Mouse (Mus musculus) stomach, postnatal 0 days (tissue): Measurements from ENCODE around the gene Azin2. TPM values are rescaled to one million over a fixed set of nuclear protein-coding genes. Genes with fewer than 3 reads are reported as not detected.

ENCODE experiments used
- ATAC-seq: fragments of 200-750 bp; cut with Nextera tagmentation; 2 replicates; pipeline ENCODE4 v1.8.0; 2017; ENCODE audit not compliant: low FRiP score, low TSS enrichment
- DNase-seq: peaks from one replicate; pipeline ENCODE4 v3.0.0-alpha.2; 2016; ENCODE audit warnings: low spot score
- H3K27ac ChIP-seq: fragments of 300-500 bp; sonication (generic); replicated peaks from 2 replicates; pipeline ENCODE4 v1.5.1; 2014; ENCODE audit warnings: mild to moderate bottlenecking, control low read depth
- H3K27me3 ChIP-seq: fragments of 300-500 bp; sonication (generic); 2 replicates; pipeline ENCODE4 v1.6.1; 2014; ENCODE audit warnings: low read length; ENCODE audit not compliant: control insufficient read depth, insufficient read depth
- H3K36me3 ChIP-seq: fragments of 300-500 bp; sonication (generic); 2 replicates; pipeline ENCODE4 v1.6.1; 2014; ENCODE audit warnings: low read length, mixed read lengths; ENCODE audit not compliant: control insufficient read depth, insufficient read depth
- H3K4me1 ChIP-seq: fragments of 300-500 bp; sonication (generic); replicated peaks from 2 replicates; pipeline ENCODE4 v1.6.1; 2014; ENCODE audit warnings: antibody characterized with exemption; ENCODE audit not compliant: control insufficient read depth, insufficient read depth
- H3K4me2 ChIP-seq: fragments of 300-500 bp; sonication (generic); replicated peaks from 2 replicates; pipeline ENCODE4 v1.6.1; 2014; ENCODE audit warnings: low read depth, mild to moderate bottlenecking, control low read depth, moderate library complexity
- H3K4me3 ChIP-seq: fragments of 300-500 bp; sonication (generic); 2 replicates; pipeline ENCODE4 v1.5.1; 2014; ENCODE audit warnings: low read depth, low read length, control low read depth
- H3K9ac ChIP-seq: fragments of 300-500 bp; sonication (generic); 2 replicates; pipeline ENCODE4 v1.6.1; 2014; ENCODE audit warnings: mild to moderate bottlenecking, low read length, control low read depth, mixed read lengths
- H3K9me3 ChIP-seq: fragments of 300-500 bp; sonication (generic); 2 replicates; pipeline ENCODE4 v1.6.1; 2016; ENCODE audit warnings: low read length; ENCODE audit not compliant: control insufficient read depth
- CTCF ChIP-seq: IDR thresholded peaks from 2 replicates; pipeline ENCODE4 v1.5.1; 2016; ENCODE audit warnings: antibody characterized with exemption, low read depth, mild to moderate bottlenecking, moderate library complexity
- EP300 ChIP-seq: optimal IDR thresholded peaks from 2 replicates; pipeline ENCODE3; 2016; ENCODE audit warnings: antibody characterized with exemption
- WGBS: fragments of 180-500 bp; shearing (Covaris S2); extraction: QIAGEN DNeasy Blood & Tissue Kit; methylation state at CpG from one replicate; pipeline ENCODE4 v1.1.7; 2014; 5-methylcytosine and 5-hydroxymethylcytosine counted together
- polyA plus RNA-seq: library from polyadenylated mRNA; unstranded; fragments of >200 nt; fragmentation: Nextera tagmentation; extraction: Ambion mirVana; gene quantifications from 2 replicates; pipeline ENCODE4 v1.2.1, GENCODE M21; 2015

The Azin2 gene
- polyA plus RNA-seq, 1 experiment from 2014 or later = 10.8 TPM

DNA sequence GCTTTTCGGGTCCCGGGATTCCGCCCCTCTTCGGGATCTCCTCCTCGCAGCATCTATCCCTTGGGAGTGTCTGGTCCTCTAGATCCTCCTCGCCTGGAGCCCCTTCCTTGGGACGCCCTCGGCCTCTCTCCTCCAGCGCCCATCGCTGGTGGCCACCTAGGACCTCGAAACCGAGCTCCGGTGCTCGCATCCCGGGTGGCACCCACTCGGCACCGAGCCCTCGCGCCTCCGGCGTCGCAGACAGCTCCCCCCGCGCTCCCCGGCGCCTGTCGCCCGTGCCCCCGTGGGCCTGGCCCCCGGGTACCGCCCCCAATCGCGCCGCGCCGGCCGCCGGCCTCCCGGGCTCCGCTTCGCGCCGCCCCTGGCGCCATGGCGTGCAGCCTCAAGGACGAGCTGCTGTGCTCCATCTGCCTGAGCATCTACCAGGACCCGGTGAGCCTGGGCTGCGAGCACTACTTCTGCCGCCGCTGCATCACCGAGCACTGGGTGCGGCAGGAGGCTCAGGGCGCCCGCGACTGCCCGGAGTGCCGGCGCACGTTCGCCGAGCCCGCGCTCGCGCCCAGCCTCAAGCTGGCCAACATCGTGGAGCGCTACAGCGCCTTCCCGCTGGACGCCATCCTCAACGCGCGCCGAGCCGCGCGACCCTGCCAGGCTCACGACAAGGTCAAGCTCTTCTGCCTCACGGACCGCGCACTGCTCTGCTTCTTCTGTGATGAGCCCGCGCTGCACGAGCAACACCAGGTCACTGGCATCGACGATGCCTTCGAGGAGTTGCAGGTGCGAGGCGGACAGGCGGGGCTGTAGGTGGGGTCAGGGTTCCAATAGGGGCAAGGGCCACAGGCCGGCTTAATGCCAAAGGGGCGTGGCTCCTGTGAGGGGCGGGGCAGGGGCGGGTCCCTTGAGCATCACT lies 78.2 kb downstream of the Azin2 start:
- Histone ChIP-seq H3K9me3 (no peaks in the 10 kb centered on the region), H3K27ac (peak overlapping the region; percentile 35), H3K4me1 (no peaks in the 10 kb centered on the region; the same call in 1 of the 2 replicates), H3K36me3 (no peaks in the 10 kb centered on the region), H3K9ac (peak overlapping the region; percentile 64), H3K4me3 (peak overlapping the region; percentile 67), H3K27me3 (no peaks in the 10 kb centered on the region), H3K4me2 (peak overlapping the region; percentile 100)
- TF ChIP-seq CTCF = no peak
- TF ChIP-seq EP300 = no peak
- peak; percentile 54 for ATAC-seq
- 1% methylated on average over 78 of the region's 94 CpGs for WGBS
- DNase-seq = peak; percentile 48

DNA sequence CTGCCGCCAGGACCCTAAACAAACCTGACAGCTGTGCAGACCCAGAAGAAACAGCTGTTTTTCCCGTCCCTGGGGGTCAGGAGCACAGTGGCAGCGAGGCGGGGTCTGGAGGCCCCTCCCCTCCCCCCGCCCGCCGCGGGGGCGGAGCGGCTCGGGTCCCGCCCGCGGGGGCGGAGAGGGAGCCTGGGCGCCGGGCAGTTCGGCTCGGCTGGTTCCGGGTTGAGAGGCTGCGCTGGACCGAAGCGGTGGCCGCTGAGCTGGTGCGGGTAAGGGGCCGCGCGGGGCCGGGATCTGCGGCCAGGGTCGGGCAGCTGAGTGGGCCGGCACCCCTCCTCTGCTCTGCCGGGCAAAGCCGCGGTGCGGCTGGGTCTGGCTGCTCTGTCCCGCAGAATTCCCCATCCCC lies 78.9 kb downstream of the Azin2 start, which contains the start of gene Trim62:
Gene Trim62, plus strand, starts transcription at position 202 of the 403 bp plus-strand sequence.
- ATAC-seq (peak; percentile 84), DNase-seq (peak; percentile 77)
- Histone ChIP-seq H3K4me2 (peak within 1 kb of the TSS; percentile 100), H3K4me1 (no peaks in the 10 kb centered on the region; the same call in 1 of the 2 replicates), H3K4me3 (peak within 1 kb of the TSS; percentile 67), H3K9ac (peak within 1 kb of the TSS; percentile 64), H3K36me3 (no peaks in the 10 kb centered on the region), H3K9me3 (no peaks in the 10 kb centered on the region), H3K27me3 (no peaks in the 10 kb centered on the region), H3K27ac (peak within 1 kb of the TSS; percentile 35)
- WGBS = under 1% methylated on average over 35 of the region's 37 CpGs
- TF ChIP-seq CTCF (peak; percentile 34; the same call in 1 of the 2 replicates), EP300 (no peak)

Other genes with a start within 250 kb of the Azin2 start
- gene A3galt2, start 207.1 kb downstream of the Azin2 start, polyA plus RNA-seq = 0.02 TPM in 1 of 2 replicates, not detected in the other
- gene Zfp362, start 156.4 kb downstream of the Azin2 start, polyA plus RNA-seq = 11.3 and 13.9 TPM in 2 replicates
- gene Trim62, start 78.9 kb downstream of the Azin2 start, polyA plus RNA-seq = 2.6 and 3.5 TPM in 2 replicates
- 137 and 138 TPM in 2 replicates for gene Ak2, start 29.5 kb upstream of the Azin2 start, polyA plus RNA-seq
- 7.0 and 7.6 TPM in 2 replicates for gene Rnf19b, start 95.8 kb upstream of the Azin2 start, polyA plus RNA-seq
- 106 and 115 TPM in 2 replicates for gene Tmem54, start 143.1 kb upstream of the Azin2 start, polyA plus RNA-seq
- 0.91 and 0.99 TPM in 2 replicates for gene Hpca, start 159.6 kb upstream of the Azin2 start, polyA plus RNA-seq
- gene Fndc5, start 174.6 kb upstream of the Azin2 start, polyA plus RNA-seq = 2.0 and 2.4 TPM in 2 replicates
- 3.7 and 4.5 TPM in 2 replicates for gene S100pbp, start 227.3 kb upstream of the Azin2 start, polyA plus RNA-seq
- gene Yars, start 227.3 kb upstream of the Azin2 start, polyA plus RNA-seq = 41.3 and 44.2 TPM in 2 replicates